Mouse (Mus musculus) v-Abl transformed pro-B cells (cell line): Measurements from ENCODE around the gene Arrb1.

ENCODE experiments used
- in situ Hi-C, 2 experiments: fragments of 400-800 bp; cut with MboI; formaldehyde crosslinking; loops; one replicate each; pipeline ENCODE4 v1.15.1; 2025; ENCODE audit not compliant: unreplicated experiment in 2 of 2

Arrb1 gene

GRCm38 (mm10) chr7:99570680-99571079 lies 35.4 kb downstream of the Arrb1 start:
- in situ Hi-C loops: no loop called here

GRCm38 (mm10) chr7:99572931-99573330 lies 37.7 kb downstream of the Arrb1 start:
- in situ Hi-C loops: no loop called here

GRCm38 (mm10) chr7:99573351-99573750 lies 38.1 kb downstream of the Arrb1 start:
- in situ Hi-C loops: no loop called here

- in situ Hi-C loops: no loop called here
Observed at GRCm38 (mm10) chr7:99578246-99578645, 43.0 kb downstream of the Arrb1 start.

GRCm38 (mm10) chr7:99579491-99580190 lies 44.4 kb downstream of the Arrb1 start:
- in situ Hi-C loops: no loop called here

- in situ Hi-C loops: no loop called here
Observed at GRCm38 (mm10) chr7:99580247-99580646, 45.0 kb downstream of the Arrb1 start.

- in situ Hi-C loops: no loop called here
Observed at GRCm38 (mm10) chr7:99582306-99582705, 47.0 kb downstream of the Arrb1 start.

- in situ Hi-C loops: no loop called here
Observed at GRCm38 (mm10) chr7:99582867-99583266, 47.6 kb downstream of the Arrb1 start.

- in situ Hi-C loops: no loop called here
Observed at GRCm38 (mm10) chr7:99583625-99584024, 48.4 kb downstream of the Arrb1 start.

- in situ Hi-C loops: loop anchor here in 1 of 2 experiments (5.0 kb wide), 1 partner anchor 84 kb away; no protein-coding TSS in a partner anchor
Observed at GRCm38 (mm10) chr7:99585976-99586375, 50.7 kb downstream of the Arrb1 start.

- in situ Hi-C loops: loop anchor here in 1 of 2 experiments (5.0 kb wide), 1 partner anchor 88 kb away; no protein-coding TSS in a partner anchor
Observed at GRCm38 (mm10) chr7:99590064-99590463, 54.8 kb downstream of the Arrb1 start.

- in situ Hi-C loops: loop anchor here in 1 of 2 experiments (5.0 kb wide), 1 partner anchor 88 kb away; no protein-coding TSS in a partner anchor
Observed at GRCm38 (mm10) chr7:99590646-99591045, 55.4 kb downstream of the Arrb1 start.

- in situ Hi-C loops: loop anchor here in 1 of 2 experiments (5.0 kb wide), 1 partner anchor 90 kb away; no protein-coding TSS in a partner anchor
Observed at GRCm38 (mm10) chr7:99592669-99593068, 57.4 kb downstream of the Arrb1 start.

- in situ Hi-C loops: loop anchor here in 1 of 2 experiments (5.0 kb wide), 1 partner anchor 92 kb away; no protein-coding TSS in a partner anchor
Observed at GRCm38 (mm10) chr7:99593868-99594803, 58.9 kb downstream of the Arrb1 start.

GRCm38 (mm10) chr7:99598722-99599121 lies 63.5 kb downstream of the Arrb1 start:
- in situ Hi-C loops: no loop called here

GRCm38 (mm10) chr7:99603875-99604662 lies 68.8 kb downstream of the Arrb1 start:
- in situ Hi-C loops: no loop called here

- in situ Hi-C loops: no loop called here
Observed at GRCm38 (mm10) chr7:99605058-99605457, 69.8 kb downstream of the Arrb1 start.

GRCm38 (mm10) chr7:99606303-99606702 lies 71.0 kb downstream of the Arrb1 start:
- in situ Hi-C loops: no loop called here

GRCm38 (mm10) chr7:99606766-99607165 lies 71.5 kb downstream of the Arrb1 start:
- in situ Hi-C loops: no loop called here

GRCm38 (mm10) chr7:99607632-99608031 lies 72.4 kb downstream of the Arrb1 start:
- in situ Hi-C loops: no loop called here
